Mouse (Mus musculus): Measurements from ENCODE around the gene Chkb.
A peak's percentile ranks its signal among the peaks of the same experiment; 100 is the strongest.

Gene Chkb

DNA sequence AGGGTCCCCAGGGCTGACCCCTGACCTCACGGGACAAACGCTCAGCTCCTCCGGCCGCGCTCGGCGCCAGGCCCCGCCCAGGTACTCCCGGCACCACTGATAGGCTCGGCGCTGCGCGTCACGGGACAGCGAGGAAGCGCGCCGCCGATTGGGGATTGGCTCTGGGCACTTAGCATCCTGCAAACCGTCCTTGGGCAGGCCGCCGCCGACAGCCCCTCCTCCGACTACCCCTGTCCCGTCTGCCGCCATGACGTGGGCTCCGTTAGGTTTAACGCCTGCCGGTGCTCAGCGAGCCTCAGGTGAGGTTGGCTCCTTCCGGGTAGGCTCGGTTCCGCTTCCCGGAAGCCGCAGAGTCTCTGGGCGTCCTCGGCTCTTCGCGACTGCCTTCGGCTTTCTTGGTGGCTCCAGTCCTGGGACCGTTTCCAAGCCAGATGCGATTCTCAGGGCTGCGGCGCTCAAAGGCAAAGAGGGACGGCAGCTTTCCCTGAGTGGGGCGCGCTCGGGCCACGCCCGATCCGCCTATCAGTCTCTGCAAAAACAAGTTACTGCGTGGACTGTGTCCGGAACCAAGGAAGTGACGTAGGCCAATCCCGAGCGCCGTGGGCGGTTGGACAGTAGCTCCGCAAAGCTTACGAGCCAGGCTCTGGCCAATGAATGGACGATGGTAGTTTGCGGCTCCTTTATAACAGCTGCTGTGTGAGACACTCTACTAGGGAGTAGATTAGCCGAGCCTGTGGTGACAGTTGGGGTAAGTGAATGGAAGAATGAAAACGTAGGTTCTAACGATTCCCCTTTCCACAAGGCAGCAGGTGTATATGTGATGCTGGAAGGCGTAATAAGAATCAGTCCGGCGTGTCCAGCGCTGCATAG, at the start of gene Chkb, which contains the start of the genes C730034F03Rik and Gm44502:
Chkb (minus strand) TSS at position 557 of the 870 bp plus-strand sequence.
C730034F03Rik (plus strand) TSS at position 238 of the 870 bp plus-strand sequence.
Gm44502 (minus strand) TSS at position 345 of the 870 bp plus-strand sequence.
- DNase-seq (ENCODE audit: extremely low read depth, low read depth), result peak; percentile 94

- no peak for DNase-seq (ENCODE audit: extremely low read depth, low read depth)
Measured at GRCm38 (mm10) chr15:89478622-89479021, 48.9 kb upstream of the Chkb start.

- DNase-seq (ENCODE audit: extremely low read depth, low read depth), result no peak
Measured at GRCm38 (mm10) chr15:89477806-89478205, 48.1 kb upstream of the Chkb start.

GRCm38 (mm10) chr15:89477091-89477491, 47.4 kb upstream of the Chkb start, which contains the start of gene Arsa:
Arsa (minus strand) TSS chr15:89477425.
- DNase-seq (ENCODE audit: extremely low read depth, low read depth), result no peak

- peak; percentile 82 for DNase-seq (ENCODE audit: extremely low read depth, low read depth)
Measured at GRCm38 (mm10) chr15:89476475-89476815, 46.7 kb upstream of the Chkb start.

DNA sequence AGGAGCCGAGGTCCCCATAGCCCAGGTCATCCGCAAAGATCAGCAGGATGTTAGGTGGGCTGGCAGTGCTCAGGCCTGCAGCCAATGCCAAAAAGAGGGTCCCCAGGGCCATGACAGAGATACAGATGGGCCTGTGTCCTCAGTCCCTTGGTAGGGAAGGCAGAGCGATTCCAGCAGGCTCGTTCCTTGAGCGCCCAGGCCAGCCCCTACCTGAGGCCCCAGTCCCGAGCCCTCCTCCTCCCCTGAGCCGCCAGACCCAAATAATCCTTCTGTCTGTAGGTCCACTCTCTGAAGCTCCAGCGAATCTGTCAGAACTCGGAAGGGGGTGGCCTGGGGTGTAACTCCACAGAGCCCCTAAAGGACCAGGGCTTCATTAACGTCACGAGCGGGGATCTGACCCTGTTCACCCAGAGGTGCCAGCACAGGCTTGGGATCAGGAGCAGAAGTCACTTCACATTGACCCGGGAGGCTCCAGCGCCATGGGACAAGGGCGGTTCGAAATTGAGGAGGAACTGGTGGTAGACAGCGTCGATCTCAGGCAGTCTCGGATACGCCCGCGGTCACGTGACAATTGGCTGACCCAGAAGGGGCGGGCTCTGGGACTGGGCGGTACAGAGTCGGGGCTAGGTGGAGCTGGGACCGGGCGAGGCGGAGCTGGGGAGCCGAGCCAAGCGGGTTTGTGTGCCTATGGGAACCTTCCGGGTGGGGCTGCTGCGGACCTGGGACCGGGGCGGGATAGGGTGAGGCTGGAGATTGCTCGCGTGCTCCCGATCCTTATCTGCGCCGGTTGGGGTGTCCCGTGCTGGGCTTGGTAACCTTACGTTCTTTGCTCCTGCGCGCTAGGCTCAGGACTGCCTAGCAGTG, 46.1 kb upstream of the Chkb start:
- peak; percentile 82 for DNase-seq (ENCODE audit: extremely low read depth, low read depth)

DNA sequence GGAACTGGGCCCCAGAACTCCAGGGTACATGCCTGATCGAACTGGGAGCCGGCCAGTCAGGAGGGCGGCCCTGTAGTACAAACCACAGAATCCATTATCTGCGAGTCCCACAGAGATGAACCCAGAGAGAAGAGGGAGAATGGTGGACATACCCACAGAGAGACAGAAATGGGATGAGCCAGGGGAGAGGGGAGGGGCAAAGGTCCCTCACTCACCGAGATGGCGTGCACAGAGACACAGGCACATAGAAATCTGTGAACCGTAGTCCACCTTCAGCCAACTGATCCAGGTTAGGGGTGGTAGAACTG, 45.5 kb upstream of the Chkb start:
- DNase-seq (ENCODE audit: extremely low read depth, low read depth), result no peak

DNA sequence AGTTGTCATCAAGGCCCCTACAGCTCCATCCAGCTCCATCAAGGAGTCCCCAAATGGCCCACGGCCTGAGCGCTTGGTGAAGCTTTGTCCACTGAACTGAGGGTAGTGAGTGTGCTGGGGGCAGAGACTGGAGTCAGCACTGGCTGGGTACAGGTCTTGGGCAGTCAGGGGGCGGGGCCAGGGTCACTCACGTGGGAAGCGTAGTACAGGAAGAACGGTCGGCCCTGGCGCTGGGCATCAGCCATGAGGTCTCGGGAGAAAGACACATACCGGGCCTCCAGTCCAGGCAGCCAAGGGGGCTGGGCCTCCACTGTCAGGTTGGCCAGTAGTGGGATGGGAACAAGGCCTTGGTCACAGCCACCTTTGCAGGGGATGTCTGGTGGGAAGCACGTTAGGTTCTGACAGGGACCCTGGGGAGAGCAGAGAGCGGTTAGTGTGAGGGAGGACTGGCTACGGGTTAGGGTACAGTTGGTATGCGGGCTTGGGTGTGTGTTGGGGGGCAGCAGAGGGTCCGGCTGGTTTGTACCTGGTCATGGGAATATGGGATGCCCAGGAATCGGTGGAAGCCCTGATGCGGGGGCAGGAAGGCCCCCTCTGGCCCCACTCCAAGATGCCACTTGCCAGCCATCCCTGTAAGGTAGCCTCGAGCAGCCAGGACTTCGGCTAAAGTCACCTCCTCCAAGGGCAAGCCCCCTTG, 45.0 kb upstream of the Chkb start:
- DNase-seq (ENCODE audit: extremely low read depth, low read depth), result no peak

- no peak for DNase-seq (ENCODE audit: extremely low read depth, low read depth)
Measured at GRCm38 (mm10) chr15:89473921-89474320, 44.2 kb upstream of the Chkb start.

DNA sequence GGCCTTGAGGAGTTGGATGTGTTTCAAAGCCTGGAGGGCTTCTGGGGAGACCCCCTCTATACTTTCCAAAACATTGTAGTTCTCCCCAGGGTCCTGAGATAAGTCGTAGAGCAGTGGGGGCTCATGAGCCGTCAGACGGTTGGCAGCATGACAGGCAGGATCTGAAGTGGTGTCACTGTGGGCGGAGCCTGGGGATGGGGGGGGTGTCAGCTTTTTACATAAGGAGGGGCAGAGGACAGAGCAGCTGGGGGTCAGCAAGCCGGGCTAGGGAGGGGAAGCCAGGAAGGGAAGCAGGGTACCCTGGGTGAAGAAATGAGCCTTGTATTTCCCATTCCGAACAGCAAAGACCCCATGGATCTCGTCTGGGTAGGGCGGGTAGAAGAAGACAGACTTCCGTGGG, 43.7 kb upstream of the Chkb start:
- no peak for DNase-seq (ENCODE audit: extremely low read depth, low read depth)

DNA sequence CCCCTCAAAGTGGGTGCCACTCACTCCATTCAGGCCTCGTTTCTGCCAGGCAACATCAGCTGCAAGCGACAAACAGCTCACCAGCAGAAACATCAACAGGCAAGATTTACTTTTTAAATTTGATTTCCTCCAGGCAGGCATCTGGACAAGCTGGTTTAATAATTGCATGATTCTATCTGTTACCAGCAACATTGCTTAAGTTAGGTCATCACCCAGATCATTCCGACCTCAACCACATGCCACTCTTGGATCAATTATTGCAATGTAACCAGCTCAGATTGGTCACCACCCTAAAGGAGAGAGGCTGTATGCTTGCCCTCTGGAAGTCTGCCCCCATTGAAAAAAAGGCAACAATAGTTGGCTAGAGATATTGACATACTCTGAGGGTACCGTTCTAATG, 41.8 kb upstream of the Chkb start:
- DNase-seq (ENCODE audit: extremely low read depth, low read depth), result no peak

DNA sequence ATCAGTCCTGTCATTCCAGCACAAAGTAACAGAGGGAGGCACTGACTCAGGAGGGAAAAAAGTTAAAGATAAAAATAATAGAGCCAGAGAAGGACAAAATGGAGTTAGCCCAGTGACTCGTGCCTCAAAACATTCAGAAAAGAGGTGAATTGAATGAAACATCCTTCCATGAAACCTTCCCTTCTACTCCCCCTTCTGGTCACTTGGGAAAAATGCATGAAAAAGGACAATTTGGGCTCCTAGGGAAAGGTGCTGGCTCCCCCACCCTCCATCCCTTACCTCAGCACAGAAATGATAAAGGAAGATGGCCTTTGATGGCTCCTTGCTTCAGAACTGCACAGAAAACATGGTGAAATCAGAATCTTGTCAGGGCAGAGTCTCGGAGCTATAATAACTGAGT, 38.9 kb upstream of the Chkb start:
- no peak for DNase-seq (ENCODE audit: extremely low read depth, low read depth)

DNA sequence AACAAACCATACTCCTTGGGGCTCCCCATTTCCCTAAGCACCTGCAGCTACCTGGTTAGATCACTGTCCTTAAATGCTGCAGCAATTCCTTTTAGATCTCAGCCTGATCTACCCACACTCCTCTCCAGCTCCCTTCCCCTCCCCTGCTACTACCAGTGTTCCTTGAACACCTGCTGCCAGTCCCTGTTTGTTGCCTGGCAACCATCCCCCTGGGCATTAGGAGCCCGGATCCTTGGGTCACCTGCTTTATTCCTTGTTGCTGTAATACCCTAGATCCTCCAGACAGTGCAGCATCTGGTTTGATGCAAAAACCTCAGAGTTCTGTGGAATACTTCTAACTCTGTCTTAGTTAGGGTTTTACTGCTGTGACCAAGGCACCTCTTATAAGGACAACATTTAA, 35.3 kb upstream of the Chkb start:
- DNase-seq (ENCODE audit: extremely low read depth, low read depth), result no peak

GRCm38 (mm10) chr15:89463334-89464235, 33.9 kb upstream of the Chkb start:
- DNase-seq (ENCODE audit: extremely low read depth, low read depth), result no peak

DNA sequence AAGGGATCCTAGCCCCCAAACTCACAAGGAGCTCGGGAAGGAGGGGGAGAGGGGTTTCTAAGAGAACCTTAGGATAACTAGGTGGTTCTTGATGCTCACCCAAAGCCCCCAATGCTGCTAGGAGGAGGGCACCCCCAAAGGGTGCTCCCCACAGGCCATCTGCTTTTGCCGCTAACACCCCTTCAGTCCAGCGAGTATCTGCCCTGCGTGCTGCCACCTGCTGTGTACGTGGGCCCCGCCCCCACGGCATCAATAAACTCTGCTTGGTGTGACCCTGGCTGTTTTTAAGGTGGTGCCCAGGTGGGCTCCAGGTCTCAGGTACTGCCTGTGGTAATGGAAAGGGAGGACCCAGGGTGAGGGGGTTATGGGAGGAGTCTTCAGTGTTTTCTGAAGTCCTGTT, 32.5 kb upstream of the Chkb start:
- no peak for DNase-seq (ENCODE audit: extremely low read depth, low read depth)

- no peak for DNase-seq (ENCODE audit: extremely low read depth, low read depth)
Measured at GRCm38 (mm10) chr15:89461321-89461720, 31.6 kb upstream of the Chkb start.

- no peak for DNase-seq (ENCODE audit: extremely low read depth, low read depth)
Measured at GRCm38 (mm10) chr15:89460298-89460697, 30.6 kb upstream of the Chkb start.

- DNase-seq (ENCODE audit: extremely low read depth, low read depth), result no peak
Measured at GRCm38 (mm10) chr15:89459821-89460220, 30.1 kb upstream of the Chkb start.

- DNase-seq (ENCODE audit: extremely low read depth, low read depth), result no peak
Measured at GRCm38 (mm10) chr15:89458942-89459341, 29.2 kb upstream of the Chkb start.

DNA sequence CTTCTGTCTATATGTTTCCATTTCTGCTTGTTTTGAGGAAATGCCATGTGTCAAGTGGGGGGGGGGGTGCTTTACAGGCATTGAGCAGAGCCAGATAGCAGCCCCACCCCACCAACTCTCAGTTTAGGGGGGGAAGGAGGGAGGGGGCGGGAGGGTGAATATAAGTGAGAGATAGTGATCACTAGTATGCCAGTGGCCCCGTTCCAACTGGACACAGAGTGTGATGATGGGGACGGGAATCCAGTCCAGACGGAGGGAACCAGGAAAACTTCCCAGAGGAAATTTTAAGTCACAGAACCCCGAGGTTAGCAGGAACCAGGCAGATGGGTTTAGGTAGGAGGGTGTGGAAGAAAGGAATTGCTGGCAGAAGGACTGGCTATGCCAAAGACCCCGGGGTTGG, 25.9 kb upstream of the Chkb start:
- DNase-seq (ENCODE audit: extremely low read depth, low read depth), result no peak

DNA sequence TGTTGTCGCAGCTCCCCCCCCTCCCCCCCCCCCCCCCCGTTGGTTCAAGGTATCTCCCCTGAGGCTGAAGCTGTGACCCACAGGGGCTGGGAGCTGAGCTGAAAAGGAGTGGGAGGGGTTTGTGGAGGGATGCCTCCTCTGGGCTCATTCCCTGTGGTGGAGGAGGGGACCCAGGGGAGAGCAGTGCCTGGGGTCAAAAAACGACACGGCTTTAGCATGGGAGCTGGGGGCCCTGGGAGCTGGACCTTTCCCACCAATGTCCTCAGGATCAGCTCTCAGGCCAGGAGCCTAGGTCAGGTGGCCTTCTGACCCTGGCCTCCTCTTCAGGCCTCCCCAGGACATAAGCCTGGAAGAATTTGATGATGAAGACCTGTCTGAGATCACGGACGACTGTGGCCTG, 25.1 kb upstream of the Chkb start:
- DNase-seq (ENCODE audit: extremely low read depth, low read depth), result no peak

Measured in MEL-GATA-1-ER (cell line).